Mouse (Mus musculus): ENCODE results near the gene Pla2g12b. TPM values are rescaled to one million over a fixed set of nuclear protein-coding genes. Genes with fewer than 3 reads are reported as not detected.
A peak's percentile ranks its signal among the peaks of the same experiment; 100 is the strongest.

The Pla2g12b gene
- polyA plus RNA-seq, 1 experiment = not detected

GRCm38 (mm10) chr10:59447546-59447945, 44.1 kb downstream of the Pla2g12b start:
- TF ChIP-seq CTCF (IDR thresholded peaks at IDR 0.05; ENCODE audit: borderline replicate concordance, insufficient read depth, low read depth, low read length) = no peak
- H3K4me1 ChIP-seq (ENCODE audit: control insufficient read depth, insufficient read depth, low read length) = no peaks in the 10 kb centered on the region
- WGBS = 92% methylated on average over 9 of the region's 9 CpGs
- DNase-seq = no peak
- H3K27ac ChIP-seq (ENCODE audit: insufficient read depth, low read length) = no peak overlapping the region
- no peak overlapping the region for H3K4me3 ChIP-seq (replicated peaks; ENCODE audit: insufficient read depth, low read depth, low read length)
- H3K27me3 ChIP-seq (ENCODE audit: control insufficient read depth, insufficient read depth, low read length) = no peaks in the 10 kb centered on the region

DNA sequence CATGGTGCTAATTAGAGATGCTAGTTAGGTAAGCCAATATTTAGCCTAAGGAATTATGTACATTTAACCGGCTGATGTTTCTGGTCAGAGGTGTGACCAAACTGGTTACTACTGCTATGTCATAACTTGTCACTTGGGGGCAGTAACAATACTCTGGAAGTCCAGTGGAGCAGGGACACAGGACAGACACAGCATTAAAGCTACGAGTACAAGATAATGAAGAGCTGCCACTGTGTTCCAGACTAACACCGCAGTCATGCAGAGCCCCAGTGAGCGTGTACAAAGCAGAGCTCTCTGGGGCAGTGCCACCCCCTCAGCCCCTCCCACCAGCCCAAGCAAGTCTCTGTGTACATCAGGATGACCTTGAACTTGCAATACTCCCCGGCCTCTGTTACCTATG, 48.4 kb downstream of the Pla2g12b start:
- Histone ChIP-seq H3K4me3 (replicated peaks; ENCODE audit: insufficient read depth, low read depth, low read length) (no peak overlapping the region), H3K27ac (ENCODE audit: insufficient read depth, low read length) (no peak overlapping the region), H3K4me1 (ENCODE audit: control insufficient read depth, insufficient read depth, low read length) (no peaks in the 10 kb centered on the region), H3K27me3 (ENCODE audit: control insufficient read depth, insufficient read depth, low read length) (no peaks in the 10 kb centered on the region)
- peak in 1 of 2 experiments; percentile 39 for DNase-seq
- TF ChIP-seq CTCF (IDR thresholded peaks at IDR 0.05; ENCODE audit: borderline replicate concordance, insufficient read depth, low read depth, low read length) = peak; percentile 54; the same call in 1 of the 2 replicates
- no peak for TF ChIP-seq POLR2A (IDR thresholded peaks at IDR 0.05; ENCODE audit: borderline replicate concordance, insufficient read depth, low read length)
- 32% methylated on average over 5 of the region's 5 CpGs for WGBS

DNA sequence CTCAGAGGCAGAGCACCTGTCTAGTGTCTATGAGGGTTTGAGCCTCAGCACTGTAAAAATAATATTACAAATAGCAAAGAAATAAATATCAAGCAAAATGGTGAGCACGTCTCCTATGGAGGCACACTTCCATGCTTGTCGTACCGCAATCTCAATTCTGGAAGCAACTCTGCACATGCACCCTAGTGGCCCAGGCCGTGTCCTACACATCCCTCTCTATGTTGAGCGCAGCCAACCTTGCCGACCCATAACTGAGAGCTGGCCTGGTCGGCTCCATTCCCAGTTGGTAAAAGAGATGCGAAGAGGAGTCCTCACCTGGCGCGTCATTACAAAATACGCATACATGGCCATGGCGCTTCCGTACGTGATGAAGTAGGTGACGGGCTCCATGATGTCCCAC, 51.2 kb downstream of the Pla2g12b start:
- no peaks in the 10 kb centered on the region for H3K27me3 ChIP-seq (ENCODE audit: control insufficient read depth, insufficient read depth, low read length)
- no peak overlapping the region for H3K4me3 ChIP-seq (replicated peaks; ENCODE audit: insufficient read depth, low read depth, low read length)
- TF ChIP-seq CTCF (IDR thresholded peaks at IDR 0.05; ENCODE audit: borderline replicate concordance, insufficient read depth, low read depth, low read length) (no peak), POLR2A (IDR thresholded peaks at IDR 0.05; ENCODE audit: borderline replicate concordance, insufficient read depth, low read length) (no peak)
- no peak overlapping the region for H3K27ac ChIP-seq (ENCODE audit: insufficient read depth, low read length)
- DNase-seq = no peak
- H3K4me1 ChIP-seq (ENCODE audit: control insufficient read depth, insufficient read depth, low read length) = 0 out of 2 replicates have a peak, but pooled peaks cover 3% of the 10 kb centered on the region
- WGBS = 94% methylated on average over 15 of the region's 15 CpGs

DNA sequence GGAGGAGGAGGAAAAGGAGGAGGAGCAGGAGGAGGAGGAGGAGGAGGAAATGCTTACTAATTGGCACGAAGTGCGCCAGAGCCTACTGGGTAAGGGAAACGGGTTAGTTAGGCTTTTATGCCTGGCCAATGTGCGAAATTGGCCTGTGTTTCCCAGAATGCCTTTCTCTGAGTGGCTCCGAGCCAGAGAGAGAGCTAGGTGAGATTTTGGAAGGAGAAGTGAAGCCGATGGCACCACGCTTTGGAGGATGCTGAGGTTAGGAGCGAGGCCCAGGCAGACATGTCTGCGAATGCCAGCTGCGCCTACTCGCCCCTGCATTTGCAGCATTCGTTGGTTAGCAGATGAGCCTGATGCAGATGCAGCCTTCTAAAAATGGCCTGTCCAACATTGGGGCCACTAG, 56.3 kb downstream of the Pla2g12b start:
- Histone ChIP-seq H3K4me1 (ENCODE audit: control insufficient read depth, insufficient read depth, low read length) (0 out of 2 replicates have a peak, but pooled peaks cover 4% of the 10 kb centered on the region), H3K4me3 (replicated peaks; ENCODE audit: insufficient read depth, low read depth, low read length) (no peak overlapping the region), H3K27me3 (ENCODE audit: control insufficient read depth, insufficient read depth, low read length) (no peaks in the 10 kb centered on the region), H3K27ac (ENCODE audit: insufficient read depth, low read length) (no peak overlapping the region)
- WGBS = 30% methylated on average over 12 of the region's 12 CpGs
- peak; percentile 40 to 49 for DNase-seq
- TF ChIP-seq CTCF (IDR thresholded peaks at IDR 0.05; ENCODE audit: borderline replicate concordance, insufficient read depth, low read depth, low read length) = no peak
- no peak for TF ChIP-seq POLR2A (IDR thresholded peaks at IDR 0.05; ENCODE audit: borderline replicate concordance, insufficient read depth, low read length)

- no peak overlapping the region for H3K27ac ChIP-seq (ENCODE audit: insufficient read depth, low read length)
- TF ChIP-seq CTCF (IDR thresholded peaks at IDR 0.05; ENCODE audit: borderline replicate concordance, insufficient read depth, low read depth, low read length) (no peak), POLR2A (IDR thresholded peaks at IDR 0.05; ENCODE audit: borderline replicate concordance, insufficient read depth, low read length) (no peak)
- DNase-seq = no peak
- no peak overlapping the region for H3K4me3 ChIP-seq (replicated peaks; ENCODE audit: insufficient read depth, low read depth, low read length)
- 63% methylated on average over 6 of the region's 6 CpGs for WGBS
- no peaks in the 10 kb centered on the region for H3K27me3 ChIP-seq (ENCODE audit: control insufficient read depth, insufficient read depth, low read length)
- H3K4me1 ChIP-seq (ENCODE audit: control insufficient read depth, insufficient read depth, low read length) = peaks cover 9% of the 10 kb centered on the region; the same call in 1 of the 2 replicates
Observed at GRCm38 (mm10) chr10:59462307-59462706, 58.8 kb downstream of the Pla2g12b start.

- Histone ChIP-seq H3K4me3 (replicated peaks; ENCODE audit: insufficient read depth, low read depth, low read length) (no peak overlapping the region), H3K27ac (ENCODE audit: insufficient read depth, low read length) (no peak overlapping the region), H3K27me3 (ENCODE audit: control insufficient read depth, insufficient read depth, low read length) (no peaks in the 10 kb centered on the region), H3K4me1 (ENCODE audit: control insufficient read depth, insufficient read depth, low read length) (peaks cover 8% of the 10 kb centered on the region)
- TF ChIP-seq CTCF (IDR thresholded peaks at IDR 0.05; ENCODE audit: borderline replicate concordance, insufficient read depth, low read depth, low read length) = no peak
- no peak for TF ChIP-seq POLR2A (IDR thresholded peaks at IDR 0.05; ENCODE audit: borderline replicate concordance, insufficient read depth, low read length)
- WGBS = 89% methylated on average over 3 of the region's 3 CpGs
- DNase-seq = peak in 1 of 2 experiments; percentile 2
Observed at GRCm38 (mm10) chr10:59465546-59465945, 62.1 kb downstream of the Pla2g12b start.

DNA sequence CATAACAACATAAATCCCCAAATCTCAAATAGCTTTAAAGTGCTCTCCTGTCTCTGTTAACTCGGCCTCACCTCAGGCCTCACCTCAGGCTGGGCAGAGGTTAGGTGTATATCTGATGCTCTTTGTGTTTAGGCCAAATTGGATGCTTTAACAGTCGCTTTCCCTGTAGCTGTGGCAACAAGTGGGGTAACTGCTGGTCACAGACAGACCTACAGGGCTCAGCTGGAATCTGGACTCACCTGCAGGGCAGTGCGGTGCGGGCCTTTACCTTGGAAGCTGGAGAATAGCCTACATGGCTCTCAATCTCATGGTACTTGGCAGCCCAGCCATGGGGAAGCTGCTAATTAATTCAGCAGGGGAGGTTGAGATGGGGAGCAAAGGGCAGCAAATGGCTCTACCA, 63.2 kb downstream of the Pla2g12b start:
- DNase-seq = peak in 1 of 2 experiments; percentile 12
- H3K27me3 ChIP-seq (ENCODE audit: control insufficient read depth, insufficient read depth, low read length) = no peaks in the 10 kb centered on the region
- TF ChIP-seq CTCF (IDR thresholded peaks at IDR 0.05; ENCODE audit: borderline replicate concordance, insufficient read depth, low read depth, low read length) = no peak
- TF ChIP-seq POLR2A (IDR thresholded peaks at IDR 0.05; ENCODE audit: borderline replicate concordance, insufficient read depth, low read length) = no peak
- WGBS = 53% methylated on average over 4 of the region's 4 CpGs
- peaks cover 8% of the 10 kb centered on the region for H3K4me1 ChIP-seq (ENCODE audit: control insufficient read depth, insufficient read depth, low read length)
- H3K27ac ChIP-seq (ENCODE audit: insufficient read depth, low read length) = no peak overlapping the region
- H3K4me3 ChIP-seq (replicated peaks; ENCODE audit: insufficient read depth, low read depth, low read length) = no peak overlapping the region

- WGBS = 86% methylated on average over 12 of the region's 12 CpGs
- H3K27ac ChIP-seq (ENCODE audit: insufficient read depth, low read length) = no peak overlapping the region
- H3K27me3 ChIP-seq (ENCODE audit: control insufficient read depth, insufficient read depth, low read length) = no peaks in the 10 kb centered on the region
- H3K4me1 ChIP-seq (ENCODE audit: control insufficient read depth, insufficient read depth, low read length) = peaks cover 8% of the 10 kb centered on the region
- peak in 1 of 2 experiments; percentile 8 for DNase-seq
- TF ChIP-seq CTCF (IDR thresholded peaks at IDR 0.05; ENCODE audit: borderline replicate concordance, insufficient read depth, low read depth, low read length) = no peak
- TF ChIP-seq POLR2A (IDR thresholded peaks at IDR 0.05; ENCODE audit: borderline replicate concordance, insufficient read depth, low read length) = no peak
- no peak overlapping the region for H3K4me3 ChIP-seq (replicated peaks; ENCODE audit: insufficient read depth, low read depth, low read length)
Observed at GRCm38 (mm10) chr10:59467297-59467696, 63.8 kb downstream of the Pla2g12b start.
